Mouse (Mus musculus): ENCODE results near the gene Hist1h3f. TPM values are rescaled to one million over a fixed set of nuclear protein-coding genes. Genes with fewer than 3 reads are reported as not detected.
"Not testable (repeated sequence)": the region's sequence is repeated elsewhere in the genome, so short reads cannot be mapped to it uniquely, and the experiment has no call there.

The Hist1h3f gene
- polyA plus RNA-seq, 1 experiment from 2014 or later, result not detected

GRCm38 (mm10) chr13:23584331-23584730, 40.5 kb downstream of the Hist1h3f start:
- Histone ChIP-seq H3K27me3 (replicated peaks; ENCODE audit: control insufficient read depth, insufficient read depth, low read length) (no peaks in the 10 kb centered on the region), H3K9ac (ENCODE audit: low read depth, low read length) (peak overlapping the region; percentile 14; the same call in 1 of the 2 replicates), H3K4me2 (ENCODE audit: low read length) (peak overlapping the region; percentile 66), H3K4me3 (ENCODE audit: low read length) (peak overlapping the region; percentile 50), H3K9me3 (ENCODE audit: control insufficient read depth, low read length) (no peaks in the 10 kb centered on the region), H3K27ac (ENCODE audit: low read depth, low read length) (peak overlapping the region; percentile 55), H3K36me3 (ENCODE audit: control insufficient read depth, insufficient read depth, low read length) (no peaks in the 10 kb centered on the region), H3K4me1 (ENCODE audit: control insufficient read depth, insufficient read depth, low read depth, low read length) (peaks cover 18% of the 10 kb centered on the region)
- ATAC-seq, result no peak

- no peaks in the 10 kb centered on the region for H3K27me3 ChIP-seq (replicated peaks; ENCODE audit: control insufficient read depth, insufficient read depth, low read length)
- H3K27ac ChIP-seq (ENCODE audit: low read depth, low read length), result peak overlapping the region; percentile 75
- peak overlapping the region; percentile 66 for H3K4me2 ChIP-seq (ENCODE audit: low read length)
- H3K36me3 ChIP-seq (ENCODE audit: control insufficient read depth, insufficient read depth, low read length), result no peaks in the 10 kb centered on the region
- H3K4me1 ChIP-seq (ENCODE audit: control insufficient read depth, insufficient read depth, low read depth, low read length), result peaks cover 18% of the 10 kb centered on the region
- peak overlapping the region; percentile 63 for H3K9ac ChIP-seq (ENCODE audit: low read depth, low read length)
- no peaks in the 10 kb centered on the region for H3K9me3 ChIP-seq (ENCODE audit: control insufficient read depth, low read length)
- WGBS, result under 1% methylated on average over 21 of the region's 21 CpGs
- ATAC-seq, result no peak
- peak overlapping the region; percentile 50 for H3K4me3 ChIP-seq (ENCODE audit: low read length)
Measured at GRCm38 (mm10) chr13:23585029-23585441, 41.2 kb downstream of the Hist1h3f start.

- Histone ChIP-seq H3K27ac (ENCODE audit: low read depth, low read length) (peak overlapping the region; percentile 75), H3K9ac (ENCODE audit: low read depth, low read length) (peak overlapping the region; percentile 63), H3K4me3 (ENCODE audit: low read length) (peak overlapping the region; percentile 50), H3K4me1 (ENCODE audit: control insufficient read depth, insufficient read depth, low read depth, low read length) (peaks cover 18% of the 10 kb centered on the region), H3K4me2 (ENCODE audit: low read length) (peak overlapping the region; percentile 66)
- H3K36me3 ChIP-seq (ENCODE audit: control insufficient read depth, insufficient read depth, low read length); H3K9me3 ChIP-seq (ENCODE audit: control insufficient read depth, low read length); H3K27me3 ChIP-seq (replicated peaks; ENCODE audit: control insufficient read depth, insufficient read depth, low read length): not testable (repeated sequence)
- peak; percentile 90 for ATAC-seq
- WGBS, result 0% methylated on average over 21 of the region's 36 CpGs
Measured at GRCm38 (mm10) chr13:23585442-23586098, 41.7 kb downstream of the Hist1h3f start.

GRCm38 (mm10) chr13:23586099-23586939, 42.5 kb downstream of the Hist1h3f start:
- H3K4me3 ChIP-seq (ENCODE audit: low read length), result peak overlapping the region; percentile 50
- H3K9ac ChIP-seq (ENCODE audit: low read depth, low read length), result peak overlapping the region; percentile 48
- no peak for ATAC-seq
- H3K9me3 ChIP-seq (ENCODE audit: control insufficient read depth, low read length), result no peaks in the 10 kb centered on the region
- no peaks in the 10 kb centered on the region for H3K36me3 ChIP-seq (ENCODE audit: control insufficient read depth, insufficient read depth, low read length)
- H3K27me3 ChIP-seq (replicated peaks; ENCODE audit: control insufficient read depth, insufficient read depth, low read length), result no peaks in the 10 kb centered on the region
- peak overlapping the region; percentile 66 for H3K4me2 ChIP-seq (ENCODE audit: low read length)
- peak overlapping the region; percentile 75 for H3K27ac ChIP-seq (ENCODE audit: low read depth, low read length)
- 1% methylated on average over 22 of the region's 22 CpGs for WGBS
- peaks cover 18% of the 10 kb centered on the region for H3K4me1 ChIP-seq (ENCODE audit: control insufficient read depth, insufficient read depth, low read depth, low read length)

- ATAC-seq, result no peak
- peaks cover 17% of the 10 kb centered on the region for H3K4me1 ChIP-seq (ENCODE audit: control insufficient read depth, insufficient read depth, low read depth, low read length)
- H3K9ac ChIP-seq (ENCODE audit: low read depth, low read length), result peak overlapping the region; percentile 48; the same call in 1 of the 2 replicates
- H3K4me3 ChIP-seq (ENCODE audit: low read length), result peak overlapping the region; percentile 32
- no peaks in the 10 kb centered on the region for H3K36me3 ChIP-seq (ENCODE audit: control insufficient read depth, insufficient read depth, low read length)
- no peaks in the 10 kb centered on the region for H3K9me3 ChIP-seq (ENCODE audit: control insufficient read depth, low read length)
- H3K27me3 ChIP-seq (replicated peaks; ENCODE audit: control insufficient read depth, insufficient read depth, low read length), result no peaks in the 10 kb centered on the region
- H3K4me2 ChIP-seq (ENCODE audit: low read length), result peak overlapping the region; percentile 66
- WGBS, result 2% methylated on average over 1 of the region's 1 CpGs
- H3K27ac ChIP-seq (ENCODE audit: low read depth, low read length), result peak overlapping the region; percentile 75
Measured at GRCm38 (mm10) chr13:23586940-23587225, 43.0 kb downstream of the Hist1h3f start.

GRCm38 (mm10) chr13:23591206-23591605, 47.4 kb downstream of the Hist1h3f start:
- no peak overlapping the region for H3K4me2 ChIP-seq (ENCODE audit: low read length)
- no peak overlapping the region for H3K9ac ChIP-seq (ENCODE audit: low read depth, low read length)
- WGBS, result 97% methylated on average over 7 of the region's 7 CpGs
- no peak for ATAC-seq
- no peak overlapping the region for H3K4me3 ChIP-seq (ENCODE audit: low read length)
- peaks cover 7% of the 10 kb centered on the region for H3K4me1 ChIP-seq (ENCODE audit: control insufficient read depth, insufficient read depth, low read depth, low read length)
- no peaks in the 10 kb centered on the region for H3K27me3 ChIP-seq (replicated peaks; ENCODE audit: control insufficient read depth, insufficient read depth, low read length)
- no peaks in the 10 kb centered on the region for H3K9me3 ChIP-seq (ENCODE audit: control insufficient read depth, low read length)
- no peaks in the 10 kb centered on the region for H3K36me3 ChIP-seq (ENCODE audit: control insufficient read depth, insufficient read depth, low read length)
- H3K27ac ChIP-seq (ENCODE audit: low read depth, low read length), result no peak overlapping the region

- H3K9ac ChIP-seq (ENCODE audit: low read depth, low read length); H3K27me3 ChIP-seq (replicated peaks; ENCODE audit: control insufficient read depth, insufficient read depth, low read length); H3K4me2 ChIP-seq (ENCODE audit: low read length); H3K9me3 ChIP-seq (ENCODE audit: control insufficient read depth, low read length); H3K4me1 ChIP-seq (ENCODE audit: control insufficient read depth, insufficient read depth, low read depth, low read length); H3K36me3 ChIP-seq (ENCODE audit: control insufficient read depth, insufficient read depth, low read length); H3K4me3 ChIP-seq (ENCODE audit: low read length); ATAC-seq; H3K27ac ChIP-seq (ENCODE audit: low read depth, low read length): not testable (repeated sequence)
- 91% methylated on average over 7 of the region's 7 CpGs for WGBS
Measured at GRCm38 (mm10) chr13:23591886-23592285, 48.0 kb downstream of the Hist1h3f start.

- WGBS, result 81% methylated on average over 7 of the region's 7 CpGs
- Histone ChIP-seq H3K27me3 (replicated peaks; ENCODE audit: control insufficient read depth, insufficient read depth, low read length) (no peaks in the 10 kb centered on the region), H3K36me3 (ENCODE audit: control insufficient read depth, insufficient read depth, low read length) (no peaks in the 10 kb centered on the region), H3K27ac (ENCODE audit: low read depth, low read length) (no peak overlapping the region), H3K4me1 (ENCODE audit: control insufficient read depth, insufficient read depth, low read depth, low read length) (no peaks in the 10 kb centered on the region), H3K4me2 (ENCODE audit: low read length) (no peak overlapping the region), H3K9ac (ENCODE audit: low read depth, low read length) (no peak overlapping the region), H3K9me3 (ENCODE audit: control insufficient read depth, low read length) (no peaks in the 10 kb centered on the region), H3K4me3 (ENCODE audit: low read length) (no peak overlapping the region)
- ATAC-seq, result no peak
Measured at GRCm38 (mm10) chr13:23592614-23593013, 48.8 kb downstream of the Hist1h3f start.

GRCm38 (mm10) chr13:23593051-23593770, 49.4 kb downstream of the Hist1h3f start:
- H3K4me2 ChIP-seq (ENCODE audit: low read length), result no peak overlapping the region
- no peak overlapping the region for H3K4me3 ChIP-seq (ENCODE audit: low read length)
- H3K9me3 ChIP-seq (ENCODE audit: control insufficient read depth, low read length), result no peaks in the 10 kb centered on the region
- no peak overlapping the region for H3K27ac ChIP-seq (ENCODE audit: low read depth, low read length)
- no peaks in the 10 kb centered on the region for H3K27me3 ChIP-seq (replicated peaks; ENCODE audit: control insufficient read depth, insufficient read depth, low read length)
- no peak overlapping the region for H3K9ac ChIP-seq (ENCODE audit: low read depth, low read length)
- no peak for ATAC-seq
- WGBS, result 85% methylated on average over 5 of the region's 5 CpGs
- H3K36me3 ChIP-seq (ENCODE audit: control insufficient read depth, insufficient read depth, low read length), result no peaks in the 10 kb centered on the region
- H3K4me1 ChIP-seq (ENCODE audit: control insufficient read depth, insufficient read depth, low read depth, low read length), result no peaks in the 10 kb centered on the region
